Mouse (Mus musculus) testis, adult 2 months (tissue): ENCODE measurements around the gene Gse1.

Experiments
- CTCF ChIP-seq: fragments of 200-500 bp; IDR thresholded peaks from 2 replicates; pipeline ENCODE4 v1.5.1; 2012; ENCODE audit warnings: low read depth, mild to moderate bottlenecking, inconsistent platforms, low read length, moderate library complexity; ENCODE audit not compliant: control insufficient read depth, insufficient read depth, insufficient replicate concordance
- POLR2A ChIP-seq: fragments of 200-500 bp; IDR thresholded peaks from 2 replicates; pipeline ENCODE4 v1.6.1; 2012; ENCODE audit warnings: low read depth, mild to moderate bottlenecking, inconsistent platforms, low read length, moderate library complexity; ENCODE audit not compliant: control insufficient read depth

GRCm38 (mm10) chr8:120544155-120544554, 315.9 kb downstream of the Gse1 start:
- no peak for TF ChIP-seq POLR2A
- no peak for TF ChIP-seq CTCF
